26 mouse cellular contexts compared by ENCODE assay signal in genomic region chr15:6560696-6561095, GRCm38 (mm10). TPM values are rescaled to one million over a fixed set of nuclear protein-coding genes. Genes with fewer than 3 reads are reported as not detected.
DNase-seq lines count a peak whose midpoint lies in the region; ATAC-seq and TF ChIP-seq lines count a peak whose summit lies in the region.
"Had no signal": no experiment of that assay in that cellular context is flagged by ENCODE, and none has a peak within 500 bp of the region (broad histone marks: within the 10 kb centered on the region; RNA-seq: fewer than 3 reads in every experiment).

No protein-coding gene starts in this region.

- no peaks in the 10 kb centered on the region for H3K9me3 ChIP-seq in embryonic facial prominence, embryonic 14.5 days (ENCODE audit: control insufficient read depth, low read length)
- no peaks in the 10 kb centered on the region for H3K9me3 ChIP-seq in embryonic facial prominence, embryonic 10.5 days
- H3K9me3 ChIP-seq in lung, embryonic 14.5 days (ENCODE audit: low read depth, low read length) = no peaks in the 10 kb centered on the region
- no peaks in the 10 kb centered on the region for H3K9me3 ChIP-seq in lung, postnatal 0 days (ENCODE audit: low read length)
- H3K9me3 ChIP-seq in stomach, embryonic 16.5 days (replicated peaks; ENCODE audit: control insufficient read depth, low read length) = no peaks in the 10 kb centered on the region
- H3K9me3 ChIP-seq: embryonic facial prominence, embryonic 15.5 days; heart, embryonic 12.5 days; heart, embryonic 15.5 days; hindbrain, embryonic 10.5 days; hindbrain, embryonic 13.5 days had no signal

- no peaks in the 10 kb centered on the region for H3K27me3 ChIP-seq in embryonic facial prominence, embryonic 14.5 days (replicated peaks; ENCODE audit: control insufficient read depth, insufficient read depth, low read length)
- H3K27me3 ChIP-seq in embryonic facial prominence, embryonic 10.5 days (replicated peaks; ENCODE audit: low read depth, poor library complexity, severe bottlenecking) = no peaks in the 10 kb centered on the region
- H3K27me3 ChIP-seq in lung, embryonic 14.5 days (ENCODE audit: insufficient read depth, low read length) = no peaks in the 10 kb centered on the region
- H3K27me3 ChIP-seq in lung, postnatal 0 days (replicated peaks; ENCODE audit: insufficient read depth, low read length) = no peaks in the 10 kb centered on the region
- no peaks in the 10 kb centered on the region for H3K27me3 ChIP-seq in stomach, embryonic 16.5 days (ENCODE audit: control insufficient read depth, insufficient read depth, low read length)
- H3K27me3 ChIP-seq: embryonic facial prominence, embryonic 15.5 days; heart, embryonic 12.5 days; heart, embryonic 15.5 days; hindbrain, embryonic 13.5 days had no signal

- H3K4me2 ChIP-seq in embryonic facial prominence, embryonic 14.5 days (ENCODE audit: low read depth, low read length) = no peak overlapping the region
- H3K4me2 ChIP-seq in lung, embryonic 14.5 days = no peak overlapping the region
- no peak overlapping the region for H3K4me2 ChIP-seq in lung, postnatal 0 days (replicated peaks; ENCODE audit: low read depth, low read length)
- H3K4me2 ChIP-seq in stomach, embryonic 16.5 days (ENCODE audit: low read depth, low read length) = no peak overlapping the region
- H3K4me2 ChIP-seq: embryonic facial prominence, embryonic 15.5 days; heart, embryonic 12.5 days; heart, embryonic 15.5 days; hindbrain, embryonic 13.5 days had no signal

- no peak overlapping the region for H3K27ac ChIP-seq in embryonic facial prominence, embryonic 14.5 days (replicated peaks; ENCODE audit: low read depth, low read length)
- no peak overlapping the region for H3K27ac ChIP-seq in embryonic facial prominence, embryonic 10.5 days (replicated peaks)
- no peak overlapping the region for H3K27ac ChIP-seq in lung, embryonic 14.5 days (ENCODE audit: low read depth)
- H3K27ac ChIP-seq in lung, postnatal 0 days (ENCODE audit: low read length) = no peak overlapping the region
- peak overlapping the region; percentile 38 for H3K27ac ChIP-seq in stomach, embryonic 16.5 days (ENCODE audit: low read length)
- H3K27ac ChIP-seq: embryonic facial prominence, embryonic 15.5 days; gastrocnemius, adult 2 months; heart, embryonic 15.5 days; hindbrain, embryonic 10.5 days; hindbrain, embryonic 13.5 days had no signal

- H3K36me3 ChIP-seq in embryonic facial prominence, embryonic 14.5 days (ENCODE audit: control insufficient read depth, insufficient read depth, low read length) = no peaks in the 10 kb centered on the region
- H3K36me3 ChIP-seq in embryonic facial prominence, embryonic 10.5 days (replicated peaks) = no peaks in the 10 kb centered on the region
- H3K36me3 ChIP-seq in lung, embryonic 14.5 days (ENCODE audit: insufficient read depth) = no peaks in the 10 kb centered on the region
- H3K36me3 ChIP-seq in lung, postnatal 0 days (ENCODE audit: insufficient read depth, low read length) = no peaks in the 10 kb centered on the region
- H3K36me3 ChIP-seq in stomach, embryonic 16.5 days (ENCODE audit: control insufficient read depth, insufficient read depth, low read length) = no peaks in the 10 kb centered on the region
- H3K36me3 ChIP-seq: embryonic facial prominence, embryonic 15.5 days; heart, embryonic 12.5 days; heart, embryonic 15.5 days; hindbrain, embryonic 10.5 days; hindbrain, embryonic 13.5 days had no signal

- WGBS in embryonic facial prominence, embryonic 14.5 days = 72% methylated on average over 10 of the region's 10 CpGs
- 85% methylated on average over 10 of the region's 10 CpGs for WGBS in embryonic facial prominence, embryonic 10.5 days
- WGBS in lung, embryonic 14.5 days = 47% methylated on average over 10 of the region's 10 CpGs
- 54% methylated on average over 10 of the region's 10 CpGs for WGBS in lung, postnatal 0 days
- WGBS in stomach, embryonic 16.5 days = 57% methylated on average over 10 of the region's 10 CpGs

- TF ChIP-seq CTCF in lung, embryonic 14.5 days (IDR thresholded peaks at IDR 0.05; ENCODE audit: low read depth) = no peak
- TF ChIP-seq CTCF in lung, postnatal 0 days (IDR thresholded peaks at IDR 0.05) = no peak

- no peak overlapping the region for H3K4me3 ChIP-seq in embryonic facial prominence, embryonic 14.5 days (ENCODE audit: low read depth, low read length)
- H3K4me3 ChIP-seq in embryonic facial prominence, embryonic 10.5 days = no peak overlapping the region
- H3K4me3 ChIP-seq in lung, embryonic 14.5 days (ENCODE audit: low read depth, low read length) = no peak overlapping the region
- H3K4me3 ChIP-seq in lung, postnatal 0 days (ENCODE audit: low read depth, low read length) = no peak overlapping the region
- no peak overlapping the region for H3K4me3 ChIP-seq in stomach, embryonic 16.5 days (replicated peaks; ENCODE audit: low read length)
- H3K4me3 ChIP-seq: embryonic facial prominence, embryonic 15.5 days; gastrocnemius, adult 2 months; heart, embryonic 12.5 days; heart, embryonic 15.5 days; hindbrain, embryonic 10.5 days; hindbrain, embryonic 13.5 days had no signal

- DNase-seq in embryonic facial prominence, embryonic 14.5 days (ENCODE audit: low spot score) = peak; percentile 19
- no peak for DNase-seq in embryonic facial prominence, embryonic 10.5 days (ENCODE audit: low spot score)
- DNase-seq in lung, embryonic 14.5 days = peak; percentile 63
- DNase-seq in lung, postnatal 25 days (ENCODE audit: low spot score) = no peak
- peak; percentile 60 for DNase-seq in lung, postnatal 0 days (ENCODE audit: low spot score)
- DNase-seq in lung, postnatal 10 days = no peak
- DNase-seq: adrenal gland, adult 8-10 months; adrenal gland, postnatal 25 days; cerebellum, adult 11-12 months; cerebellum, adult 8-10 months; cerebellum, postnatal 10 days; cerebellum, postnatal 36 days; embryo, embryonic 11 days; forebrain, postnatal 0 days; gastrocnemius, adult 2 months; gastrocnemius, postnatal 14 days; heart, postnatal 10 days; heart, postnatal 36 days had no signal

- no peak for ATAC-seq in embryonic facial prominence, embryonic 14.5 days (ENCODE audit: low read depth)
- no peak for ATAC-seq in lung, embryonic 14.5 days (ENCODE audit: insufficient read depth)
- ATAC-seq in lung, postnatal 0 days = no peak
- no peak for ATAC-seq in stomach, embryonic 16.5 days (ENCODE audit: insufficient read depth, low FRiP score)
- ATAC-seq: activated CD4-positive, CD25-positive, alpha-beta regulatory T cell, adult 4 months; forebrain, embryonic 14.5 days; forebrain, postnatal 0 days had no signal

- H3K9ac ChIP-seq in embryonic facial prominence, embryonic 14.5 days (ENCODE audit: low read depth, low read length) = no peak overlapping the region
- no peak overlapping the region for H3K9ac ChIP-seq in lung, embryonic 14.5 days
- H3K9ac ChIP-seq in lung, postnatal 0 days (replicated peaks; ENCODE audit: low read depth) = no peak overlapping the region
- no peak overlapping the region for H3K9ac ChIP-seq in stomach, embryonic 16.5 days (ENCODE audit: low read length)
- H3K9ac ChIP-seq: embryonic facial prominence, embryonic 15.5 days; forebrain, postnatal 0 days; heart, embryonic 12.5 days; heart, embryonic 15.5 days; hindbrain, embryonic 13.5 days had no signal

- no peak for TF ChIP-seq EP300 in lung, postnatal 0 days (IDR thresholded peaks at IDR 0.05)

- H3K4me1 ChIP-seq in embryonic facial prominence, embryonic 14.5 days (ENCODE audit: control insufficient read depth, insufficient read depth, low read length) = 0 out of 2 replicates have a peak, but pooled peaks cover 3% of the 10 kb centered on the region
- peaks cover 10% of the 10 kb centered on the region; the same call in 1 of the 2 replicates for H3K4me1 ChIP-seq in embryonic facial prominence, embryonic 10.5 days
- 0 out of 2 replicates have a peak, but pooled peaks cover 9% of the 10 kb centered on the region for H3K4me1 ChIP-seq in lung, embryonic 14.5 days (ENCODE audit: insufficient read depth)
- no peaks in the 10 kb centered on the region; the same call in 1 of the 2 replicates for H3K4me1 ChIP-seq in lung, postnatal 0 days (ENCODE audit: insufficient read depth, low read depth, low read length)
- H3K4me1 ChIP-seq in stomach, embryonic 16.5 days (ENCODE audit: control insufficient read depth, insufficient read depth, low read length) = peaks cover 10% of the 10 kb centered on the region; the same call in 1 of the 2 replicates
- H3K4me1 ChIP-seq: hindbrain, embryonic 13.5 days had no signal

RNA-seq across cellular contexts. Expression of gene Fyb, which starts 38.0 kb away (rescaled TPM):
- 7.5 and 11.0 TPM in 2 replicates for polyA plus RNA-seq in embryonic facial prominence, embryonic 14.5 days (2014; fragmentation: Nextera tagmentation; extraction: Ambion mirVana)
- 2.3 and 3.3 TPM in 2 replicates for polyA plus RNA-seq in embryonic facial prominence, embryonic 10.5 days (2016; fragmentation: Nextera tagmentation; extraction: Ambion mirVana)
- polyA plus RNA-seq in lung, embryonic 14.5 days (2014; fragmentation: Nextera tagmentation; extraction: Ambion mirVana) = 6.2 and 6.5 TPM in 2 replicates
- polyA plus RNA-seq in lung, postnatal 0 days (2015; fragmentation: Nextera tagmentation; extraction: Ambion mirVana) = 7.5 TPM in 2 replicates
- polyA plus RNA-seq in stomach, embryonic 16.5 days (2015; fragmentation: Nextera tagmentation; extraction: Ambion mirVana) = 12.2 and 13.8 TPM in 2 replicates

Comparison
In these comparisons a context has a peak if more than half of its experiments do, and no peak if none do; other contexts are left out.
1. DNase-seq: peak in embryonic facial prominence, embryonic 14.5 days (single experiment), lung, embryonic 14.5 days (single experiment) and lung, postnatal 0 days (single experiment); none in embryonic facial prominence, embryonic 10.5 days (single experiment), lung, postnatal 25 days (single experiment) and lung, postnatal 10 days (single experiment).